Mouse (Mus musculus) gastrocnemius, adult 2 months (tissue): ENCODE measurements at regions not wholly inside any gene's neighbourhood (a gene's known extent, or its start where the extent isn't known, plus 50 kb on each side); places are given as distances from the start of the nearest gene placed in this dataset.

Source experiments
- DNase-seq: peaks from one replicate; pipeline ENCODE4 v3.0.0; 2022
- H3K27ac ChIP-seq: fragments of 200-600 bp; 2 replicates; pipeline ENCODE4 v1.8.1; 2022; ENCODE audit warnings: mild to moderate bottlenecking
- H3K4me3 ChIP-seq: fragments of 200-600 bp; 2 replicates; pipeline ENCODE4 v1.8.1; 2022; ENCODE audit warnings: mild to moderate bottlenecking, moderate library complexity
- CTCF ChIP-seq: fragments of 200-600 bp; IDR thresholded peaks from 2 replicates; pipeline ENCODE4 v1.8.1; 2022; ENCODE audit warnings: antibody characterized with exemption, mild to moderate bottlenecking, moderate library complexity
- intact Hi-C: fragments of 180-260 bp; cut with DNase I; formaldehyde crosslinking; loops from one replicate; pipeline ENCODE4 v1.15.1; 2025

DNA sequence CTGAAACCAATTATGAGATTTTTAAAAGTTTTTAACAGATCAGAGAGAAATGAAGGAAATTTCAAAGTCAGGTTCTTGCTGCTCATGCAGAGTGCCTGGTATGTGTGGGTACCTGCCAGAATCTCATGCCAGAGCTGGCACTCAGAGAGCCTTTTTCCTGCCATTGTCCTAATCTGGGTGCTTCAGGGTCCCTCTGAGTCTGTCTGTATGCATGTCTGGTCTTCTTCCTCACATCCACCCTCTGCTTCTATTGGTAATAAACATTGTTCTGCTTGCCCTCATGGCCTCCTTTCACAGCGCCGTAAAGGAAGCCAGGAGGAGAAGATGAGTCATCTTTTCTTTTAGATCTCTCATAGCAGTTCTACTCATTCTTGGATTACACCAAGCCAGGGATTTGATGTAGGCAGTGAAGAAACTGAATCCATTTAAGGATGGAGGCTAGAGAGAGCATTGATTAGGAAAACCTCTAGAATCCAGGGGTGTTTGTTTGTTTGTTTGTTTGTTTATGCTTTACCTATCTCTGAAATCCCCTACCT, 55.8 kb upstream of the Bmper start:
- no peak for TF ChIP-seq CTCF
- H3K27ac ChIP-seq: no peak overlapping the region

DNA sequence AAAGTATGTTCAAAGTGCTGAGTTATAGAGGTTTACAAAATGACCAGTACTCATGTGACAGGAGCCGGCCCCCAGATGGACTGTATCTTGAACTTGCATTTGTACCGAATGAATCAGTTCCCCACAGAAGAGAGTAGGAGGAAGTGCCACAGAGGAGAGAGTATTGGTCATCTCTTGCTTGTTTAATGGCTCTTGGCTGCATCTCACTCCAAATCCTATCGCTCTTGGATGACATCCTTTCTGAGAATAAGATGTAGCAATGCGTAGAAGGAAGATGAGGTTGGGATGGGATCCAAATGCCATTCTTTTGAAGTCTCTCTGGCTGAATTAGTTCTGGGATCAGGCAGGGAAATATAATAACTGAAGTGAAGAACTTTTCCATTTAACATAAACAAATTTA, 55.2 kb upstream of the Bmper start:
- Histone ChIP-seq H3K4me3 (no peak overlapping the region), H3K27ac (no peak overlapping the region)
- intact Hi-C loops: no loop called here
- DNase-seq: no peak
- no peak for TF ChIP-seq CTCF

More for the DNA sequence above, 55.8 kb upstream of the Bmper start:
- no peak for DNase-seq
- intact Hi-C loops: no loop called here
- H3K4me3 ChIP-seq: no peak overlapping the region

GRCm38 (mm10) chr9:23168149-23168548, 54.7 kb upstream of the Bmper start:
- intact Hi-C loops: no loop called here
- no peak for DNase-seq
- H3K27ac ChIP-seq: no peak overlapping the region
- H3K4me3 ChIP-seq: peak overlapping the region; percentile 15; the same call in 1 of the 2 replicates
- TF ChIP-seq CTCF: no peak

DNA sequence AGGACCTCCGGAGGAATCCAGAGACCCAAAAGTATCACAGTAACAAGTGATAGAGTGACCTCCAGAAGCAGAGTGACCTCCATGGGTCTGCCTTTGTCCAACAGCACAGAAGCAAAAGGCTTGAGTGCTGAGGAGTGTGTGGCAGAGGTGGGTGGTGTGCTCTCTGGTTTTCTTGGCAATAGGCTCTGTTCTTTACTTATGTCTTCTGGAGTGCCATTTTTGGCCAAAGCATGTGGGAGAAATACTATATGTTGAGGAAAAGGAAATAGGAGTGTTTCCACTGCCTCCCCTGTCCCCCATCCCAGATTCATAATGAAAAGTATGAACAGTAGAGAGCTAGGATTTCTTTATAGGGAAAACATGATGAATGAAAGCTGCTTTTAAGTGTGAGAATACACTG, 51.5 kb upstream of the Bmper start:
- TF ChIP-seq CTCF: no peak
- intact Hi-C loops: no loop called here
- H3K4me3 ChIP-seq: no peak overlapping the region
- DNase-seq: no peak
- H3K27ac ChIP-seq: no peak overlapping the region
